Mouse (Mus musculus): ENCODE results near the gene Amn1. TPM values are rescaled to one million over a fixed set of nuclear protein-coding genes. Genes with fewer than 3 reads are reported as not detected.
A peak's percentile ranks its signal among the peaks of the same experiment; 100 is the strongest.
"Not testable (repeated sequence)": the region's sequence is repeated elsewhere in the genome, so short reads cannot be mapped to it uniquely, and the experiment has no call there.

Gene Amn1
- polyA plus RNA-seq (2015; fragmentation: Nextera tagmentation; extraction: Ambion mirVana), result 24.1 and 24.5 TPM in 2 replicates

GRCm38 (mm10) chr6:149188041-149188924, at the start of gene Amn1:
TSS of gene Amn1 (minus strand) at chr6:149188712.
- H3K9me3 ChIP-seq, result no peaks in the 10 kb centered on the region
- peak within 1 kb of the TSS; percentile 84 for H3K4me3 ChIP-seq
- peak within 1 kb of the TSS; percentile 74 for H3K4me2 ChIP-seq
- peak within 1 kb of the TSS; percentile 95 for H3K9ac ChIP-seq
- peak; percentile 98 for ATAC-seq (ENCODE audit: insufficient number of reproducible peaks, low FRiP score, low TSS enrichment, low read depth)
- whole genome bisulfite sequencing, result under 1% methylated on average over 34 of the region's 34 CpGs
- peaks cover 9% of the 10 kb centered on the region for H3K4me1 ChIP-seq
- H3K36me3 ChIP-seq, result 0 out of 2 replicates have a peak, but pooled peaks cover 10% of the 10 kb centered on the region
- H3K27me3 ChIP-seq, result no peaks in the 10 kb centered on the region
- peak within 1 kb of the TSS; percentile 91 for H3K27ac ChIP-seq

- Histone ChIP-seq H3K9me3 (no peaks in the 10 kb centered on the region), H3K27ac (no peak overlapping the region), H3K36me3 (no peaks in the 10 kb centered on the region), H3K4me3 (no peak overlapping the region), H3K9ac (no peak overlapping the region), H3K4me1 (no peaks in the 10 kb centered on the region), H3K4me2 (no peak overlapping the region), H3K27me3 (no peaks in the 10 kb centered on the region)
- no peak for ATAC-seq (ENCODE audit: insufficient number of reproducible peaks, low FRiP score, low TSS enrichment, low read depth)
- WGBS, result 44% methylated on average over 2 of the region's 2 CpGs
Observed at GRCm38 (mm10) chr6:149236807-149237206, 48.3 kb upstream of the Amn1 start.

- H3K36me3 ChIP-seq, result no peaks in the 10 kb centered on the region
- no peak overlapping the region for H3K4me3 ChIP-seq
- H3K9ac ChIP-seq, result no peak overlapping the region
- ATAC-seq (ENCODE audit: insufficient number of reproducible peaks, low FRiP score, low TSS enrichment, low read depth), result no peak
- no peak overlapping the region for H3K27ac ChIP-seq
- no peaks in the 10 kb centered on the region for H3K9me3 ChIP-seq
- H3K4me1 ChIP-seq, result no peaks in the 10 kb centered on the region
- no peaks in the 10 kb centered on the region for H3K27me3 ChIP-seq
- H3K4me2 ChIP-seq, result no peak overlapping the region
- 82% methylated on average over 3 of the region's 3 CpGs for WGBS
Observed at GRCm38 (mm10) chr6:149233918-149234317, 45.4 kb upstream of the Amn1 start.

- 85% methylated on average over 4 of the region's 4 CpGs for WGBS
- H3K4me1 ChIP-seq, result no peaks in the 10 kb centered on the region
- H3K36me3 ChIP-seq, result no peaks in the 10 kb centered on the region
- H3K4me2 ChIP-seq, result no peak overlapping the region
- H3K27ac ChIP-seq, result no peak overlapping the region
- H3K9ac ChIP-seq, result no peak overlapping the region
- no peak for ATAC-seq (ENCODE audit: insufficient number of reproducible peaks, low FRiP score, low TSS enrichment, low read depth)
- no peaks in the 10 kb centered on the region for H3K9me3 ChIP-seq
- H3K4me3 ChIP-seq, result no peak overlapping the region
- H3K27me3 ChIP-seq, result no peaks in the 10 kb centered on the region
Observed at GRCm38 (mm10) chr6:149224751-149225150, 36.2 kb upstream of the Amn1 start.

- no peak for ATAC-seq (ENCODE audit: insufficient number of reproducible peaks, low FRiP score, low TSS enrichment, low read depth)
- no peaks in the 10 kb centered on the region for H3K9me3 ChIP-seq
- no peak overlapping the region for H3K4me3 ChIP-seq
- no peaks in the 10 kb centered on the region for H3K4me1 ChIP-seq
- H3K4me2 ChIP-seq, result no peak overlapping the region
- no peaks in the 10 kb centered on the region for H3K27me3 ChIP-seq
- no peak overlapping the region for H3K9ac ChIP-seq
- no peak overlapping the region for H3K27ac ChIP-seq
- H3K36me3 ChIP-seq, result no peaks in the 10 kb centered on the region
Observed at GRCm38 (mm10) chr6:149221296-149221695, 32.8 kb upstream of the Amn1 start.

GRCm38 (mm10) chr6:149198572-149198971, 10.1 kb upstream of the Amn1 start:
- no peak overlapping the region for H3K9ac ChIP-seq
- H3K4me2 ChIP-seq, result no peak overlapping the region
- ATAC-seq (ENCODE audit: insufficient number of reproducible peaks, low FRiP score, low TSS enrichment, low read depth), result no peak
- no peaks in the 10 kb centered on the region for H3K36me3 ChIP-seq
- no peaks in the 10 kb centered on the region for H3K4me1 ChIP-seq
- H3K27me3 ChIP-seq, result no peaks in the 10 kb centered on the region
- H3K9me3 ChIP-seq, result no peaks in the 10 kb centered on the region
- H3K27ac ChIP-seq, result no peak overlapping the region
- H3K4me3 ChIP-seq, result no peak overlapping the region

GRCm38 (mm10) chr6:149197116-149197515, 8.6 kb upstream of the Amn1 start:
- 78% methylated on average over 3 of the region's 3 CpGs for WGBS
- no peaks in the 10 kb centered on the region for H3K9me3 ChIP-seq
- H3K4me1 ChIP-seq, result no peaks in the 10 kb centered on the region
- no peak for ATAC-seq (ENCODE audit: insufficient number of reproducible peaks, low FRiP score, low TSS enrichment, low read depth)
- no peak overlapping the region for H3K27ac ChIP-seq
- H3K36me3 ChIP-seq, result no peaks in the 10 kb centered on the region
- H3K27me3 ChIP-seq, result no peaks in the 10 kb centered on the region
- H3K9ac ChIP-seq, result no peak overlapping the region
- no peak overlapping the region for H3K4me2 ChIP-seq
- H3K4me3 ChIP-seq, result no peak overlapping the region

GRCm38 (mm10) chr6:149193276-149193905, 4.9 kb upstream of the Amn1 start:
- H3K4me1 ChIP-seq, result 0 out of 2 replicates have a peak, but pooled peaks cover 5% of the 10 kb centered on the region
- 73% methylated on average over 5 of the region's 5 CpGs for WGBS
- H3K27ac ChIP-seq, result no peak overlapping the region
- H3K9ac ChIP-seq, result no peak overlapping the region
- H3K4me2 ChIP-seq, result no peak overlapping the region
- H3K4me3 ChIP-seq, result no peak overlapping the region
- H3K9me3 ChIP-seq, result no peaks in the 10 kb centered on the region
- no peak for ATAC-seq (ENCODE audit: insufficient number of reproducible peaks, low FRiP score, low TSS enrichment, low read depth)
- H3K36me3 ChIP-seq, result no peaks in the 10 kb centered on the region
- no peaks in the 10 kb centered on the region for H3K27me3 ChIP-seq

GRCm38 (mm10) chr6:149191951-149192350, 3.4 kb upstream of the Amn1 start:
- not testable (repeated sequence) for ATAC-seq (ENCODE audit: insufficient number of reproducible peaks, low FRiP score, low TSS enrichment, low read depth); H3K4me2 ChIP-seq
- WGBS, result 74% methylated on average over 5 of the region's 5 CpGs

GRCm38 (mm10) chr6:149189340-149189922, 919 bp upstream of the Amn1 start:
- no peak overlapping the region for H3K4me2 ChIP-seq

More at GRCm38 (mm10) chr6:149191951-149192350, 3.4 kb upstream of the Amn1 start:
- not testable (repeated sequence) for H3K36me3 ChIP-seq, H3K9me3 ChIP-seq, H3K4me3 ChIP-seq, H3K27me3 ChIP-seq, H3K27ac ChIP-seq, H3K9ac ChIP-seq, H3K4me1 ChIP-seq

GRCm38 (mm10) chr6:149188925-149189257, 379 bp upstream of the Amn1 start:
- WGBS, result 31% methylated on average over 8 of the region's 8 CpGs
- Histone ChIP-seq H3K4me1 (peaks cover 9% of the 10 kb centered on the region), H3K4me3 (peak overlapping the region; percentile 84), H3K4me2 (peak overlapping the region; percentile 74), H3K36me3 (0 out of 2 replicates have a peak, but pooled peaks cover 8% of the 10 kb centered on the region), H3K9ac (peak overlapping the region; percentile 35; the same call in 1 of the 2 replicates), H3K9me3 (no peaks in the 10 kb centered on the region), H3K27me3 (no peaks in the 10 kb centered on the region), H3K27ac (peak overlapping the region; percentile 91)
- ATAC-seq (ENCODE audit: insufficient number of reproducible peaks, low FRiP score, low TSS enrichment, low read depth), result peak; percentile 60

More at GRCm38 (mm10) chr6:149189340-149189922, 919 bp upstream of the Amn1 start:
- 0 out of 2 replicates have a peak, but pooled peaks cover 2% of the 10 kb centered on the region for H3K36me3 ChIP-seq
- H3K4me3 ChIP-seq, result peak overlapping the region; percentile 84; the same call in 1 of the 2 replicates
- H3K9me3 ChIP-seq, result no peaks in the 10 kb centered on the region
- H3K9ac ChIP-seq, result no peak overlapping the region
- H3K27ac ChIP-seq, result 0 out of 2 replicates have a peak overlapping the region, but pooled peaks have one; percentile 91
- peaks cover 9% of the 10 kb centered on the region for H3K4me1 ChIP-seq
- WGBS, result 95% methylated on average over 16 of the region's 16 CpGs
- H3K27me3 ChIP-seq, result no peaks in the 10 kb centered on the region
- ATAC-seq (ENCODE audit: insufficient number of reproducible peaks, low FRiP score, low TSS enrichment, low read depth), result no peak

GRCm38 (mm10) chr6:149187371-149187770, 1.1 kb downstream of the Amn1 start:
- Histone ChIP-seq H3K4me1 (peaks cover 9% of the 10 kb centered on the region), H3K9me3 (no peaks in the 10 kb centered on the region), H3K4me2 (peak overlapping the region; percentile 74), H3K36me3 (peaks cover 13% of the 10 kb centered on the region), H3K4me3 (peak overlapping the region; percentile 84), H3K27ac (no peak overlapping the region), H3K9ac (no peak overlapping the region), H3K27me3 (no peaks in the 10 kb centered on the region)
- 65% methylated on average over 1 of the region's 1 CpGs for WGBS
- ATAC-seq (ENCODE audit: insufficient number of reproducible peaks, low FRiP score, low TSS enrichment, low read depth), result no peak

Measured in limb, embryonic 15.5 days (tissue).